Mouse (Mus musculus): ENCODE results near the gene Kif5c. TPM values are rescaled to one million over a fixed set of nuclear protein-coding genes. Genes with fewer than 3 reads are reported as not detected.

Kif5c gene
- polyA plus RNA-seq, 1 experiment from 2014 or later = 135 TPM

DNA sequence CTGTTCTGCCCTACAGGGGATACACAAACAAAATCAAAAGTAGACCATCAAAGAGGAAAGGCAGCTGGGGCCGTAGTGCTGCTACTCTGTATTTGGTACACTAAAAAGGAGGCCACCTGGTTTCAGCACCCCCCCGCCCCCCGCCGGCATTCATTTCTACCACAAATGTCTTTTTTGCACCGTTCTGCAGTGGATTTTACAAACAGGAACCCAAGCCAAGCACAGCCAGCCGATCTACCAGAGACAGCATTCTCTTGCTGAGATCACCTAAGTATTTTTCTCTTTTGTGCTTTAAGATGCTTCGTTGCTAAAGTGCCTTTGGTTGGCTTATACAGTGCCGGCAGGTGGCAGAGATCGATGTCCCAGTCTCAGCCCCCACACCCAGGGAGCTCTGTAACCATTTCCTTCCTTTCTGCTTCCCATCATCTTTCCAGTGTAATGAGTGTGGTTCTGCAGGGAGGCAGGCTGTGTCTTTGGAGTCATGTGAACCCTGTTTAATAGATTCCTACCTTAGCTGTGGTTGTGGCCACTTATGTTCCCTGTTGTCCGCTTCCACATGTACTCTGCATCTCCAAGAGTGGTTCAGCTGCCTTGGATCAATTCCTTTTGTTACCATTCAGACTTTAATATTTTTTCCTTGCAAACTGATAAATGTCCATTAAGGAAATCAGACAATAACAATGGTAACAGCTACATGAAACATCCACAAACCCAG is 110.0 kb downstream of the Kif5c start:
- Histone ChIP-seq H3K27me3 (no peaks in the 10 kb centered on the region), H3K36me3 (replicated peaks) (peaks cover 68% of the 10 kb centered on the region), H3K4me2 (no peak overlapping the region), H3K9me3 (no peaks in the 10 kb centered on the region), H3K4me3 (replicated peaks) (no peak overlapping the region), H3K4me1 (peaks cover 18% of the 10 kb centered on the region), H3K9ac (no peak overlapping the region), H3K27ac (0 out of 2 replicates have a peak overlapping the region, but pooled peaks have one; percentile 13)
- ATAC-seq (ENCODE audit: low FRiP score) = no peak
- 92% methylated on average over 10 of the region's 10 CpGs for WGBS

- 76% methylated on average over 2 of the region's 2 CpGs for WGBS
- Histone ChIP-seq H3K27ac (no peak overlapping the region), H3K4me2 (no peak overlapping the region), H3K4me3 (replicated peaks) (no peak overlapping the region), H3K27me3 (no peaks in the 10 kb centered on the region), H3K9me3 (no peaks in the 10 kb centered on the region), H3K4me1 (peaks cover 18% of the 10 kb centered on the region), H3K36me3 (replicated peaks) (peaks cover 63% of the 10 kb centered on the region), H3K9ac (no peak overlapping the region)
- ATAC-seq (ENCODE audit: low FRiP score) = no peak
Observed at GRCm38 (mm10) chr2:49729611-49729969, 110.5 kb downstream of the Kif5c start.

DNA sequence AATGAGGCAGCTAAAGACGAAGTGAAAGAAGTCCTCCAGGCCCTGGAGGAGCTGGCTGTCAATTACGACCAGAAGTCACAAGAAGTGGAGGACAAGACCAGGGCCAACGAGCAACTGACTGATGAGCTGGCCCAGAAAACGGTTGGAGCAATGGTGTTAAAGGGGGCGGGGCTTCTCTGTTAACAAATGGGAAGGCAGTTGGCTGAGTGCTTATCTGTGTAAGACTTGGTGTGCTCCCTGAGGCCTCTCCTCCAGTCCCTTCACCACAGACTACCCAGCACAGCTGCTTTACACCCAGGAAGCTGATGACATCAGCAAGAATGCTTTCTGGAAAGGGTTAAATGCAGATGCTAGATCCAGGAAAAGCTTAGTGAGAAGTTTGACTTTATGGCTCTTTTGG is 111.1 kb downstream of the Kif5c start:
- Histone ChIP-seq H3K27ac (no peak overlapping the region), H3K4me3 (replicated peaks) (no peak overlapping the region), H3K27me3 (no peaks in the 10 kb centered on the region), H3K4me1 (peaks cover 18% of the 10 kb centered on the region), H3K9ac (no peak overlapping the region), H3K4me2 (no peak overlapping the region), H3K36me3 (replicated peaks) (peaks cover 62% of the 10 kb centered on the region), H3K9me3 (no peaks in the 10 kb centered on the region)
- 59% methylated on average over 5 of the region's 5 CpGs for WGBS
- no peak for ATAC-seq (ENCODE audit: low FRiP score)

- H3K4me2 ChIP-seq = no peak overlapping the region
- H3K9me3 ChIP-seq = no peaks in the 10 kb centered on the region
- H3K27me3 ChIP-seq = no peaks in the 10 kb centered on the region
- no peak for ATAC-seq (ENCODE audit: low FRiP score)
- WGBS = 54% methylated on average over 11 of the region's 11 CpGs
- H3K9ac ChIP-seq = no peak overlapping the region
- H3K27ac ChIP-seq = peak overlapping the region; percentile 61; the same call in 1 of the 2 replicates
- H3K4me1 ChIP-seq = peaks cover 12% of the 10 kb centered on the region; the same call in 1 of the 2 replicates
- peaks cover 75% of the 10 kb centered on the region for H3K36me3 ChIP-seq (replicated peaks)
- no peak overlapping the region for H3K4me3 ChIP-seq (replicated peaks)
Observed at GRCm38 (mm10) chr2:49732745-49733655, 113.9 kb downstream of the Kif5c start.

DNA sequence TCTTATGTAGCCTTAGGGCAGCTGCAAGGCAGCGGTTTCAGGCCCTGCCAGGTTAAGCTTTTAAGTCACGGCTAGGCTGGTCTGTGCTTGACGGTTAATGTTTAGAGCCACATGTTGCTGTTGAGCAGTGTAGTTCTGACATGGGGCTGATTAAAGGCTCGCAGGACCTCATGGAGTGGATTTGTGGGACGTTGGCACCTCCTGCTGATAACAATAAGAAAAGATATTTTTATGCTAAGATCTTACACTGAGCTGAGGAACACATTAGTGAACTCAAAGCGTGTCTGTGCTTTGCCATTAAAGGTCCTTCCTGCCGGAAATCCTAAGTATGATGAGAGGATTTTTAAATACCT is 114.5 kb downstream of the Kif5c start:
- Histone ChIP-seq H3K9me3 (no peaks in the 10 kb centered on the region), H3K27ac (0 out of 2 replicates have a peak overlapping the region, but pooled peaks have one; percentile 61), H3K36me3 (replicated peaks) (peaks cover 76% of the 10 kb centered on the region), H3K9ac (no peak overlapping the region), H3K27me3 (no peaks in the 10 kb centered on the region), H3K4me1 (peaks cover 12% of the 10 kb centered on the region; the same call in 1 of the 2 replicates), H3K4me3 (replicated peaks) (no peak overlapping the region), H3K4me2 (no peak overlapping the region)
- no peak for ATAC-seq (ENCODE audit: low FRiP score)
- WGBS = 59% methylated on average over 7 of the region's 7 CpGs

- H3K4me2 ChIP-seq = no peak overlapping the region
- no peaks in the 10 kb centered on the region for H3K27me3 ChIP-seq
- 56% methylated on average over 7 of the region's 7 CpGs for WGBS
- no peak overlapping the region for H3K4me3 ChIP-seq (replicated peaks)
- H3K9ac ChIP-seq = no peak overlapping the region
- H3K36me3 ChIP-seq (replicated peaks) = peaks cover 78% of the 10 kb centered on the region
- no peaks in the 10 kb centered on the region for H3K9me3 ChIP-seq
- H3K27ac ChIP-seq = no peak overlapping the region
- peaks cover 12% of the 10 kb centered on the region; the same call in 1 of the 2 replicates for H3K4me1 ChIP-seq
- ATAC-seq (ENCODE audit: low FRiP score) = peak; percentile 68
Observed at GRCm38 (mm10) chr2:49734013-49734780, 115.1 kb downstream of the Kif5c start.

- Histone ChIP-seq H3K4me3 (replicated peaks) (no peak overlapping the region), H3K36me3 (replicated peaks) (peaks cover 74% of the 10 kb centered on the region), H3K27ac (no peak overlapping the region), H3K4me2 (no peak overlapping the region), H3K9ac (no peak overlapping the region), H3K9me3 (no peaks in the 10 kb centered on the region), H3K27me3 (no peaks in the 10 kb centered on the region), H3K4me1 (peaks cover 12% of the 10 kb centered on the region; the same call in 1 of the 2 replicates)
- ATAC-seq (ENCODE audit: low FRiP score) = no peak
- 90% methylated on average over 13 of the region's 13 CpGs for WGBS
Observed at GRCm38 (mm10) chr2:49735386-49735785, 116.3 kb downstream of the Kif5c start.

DNA sequence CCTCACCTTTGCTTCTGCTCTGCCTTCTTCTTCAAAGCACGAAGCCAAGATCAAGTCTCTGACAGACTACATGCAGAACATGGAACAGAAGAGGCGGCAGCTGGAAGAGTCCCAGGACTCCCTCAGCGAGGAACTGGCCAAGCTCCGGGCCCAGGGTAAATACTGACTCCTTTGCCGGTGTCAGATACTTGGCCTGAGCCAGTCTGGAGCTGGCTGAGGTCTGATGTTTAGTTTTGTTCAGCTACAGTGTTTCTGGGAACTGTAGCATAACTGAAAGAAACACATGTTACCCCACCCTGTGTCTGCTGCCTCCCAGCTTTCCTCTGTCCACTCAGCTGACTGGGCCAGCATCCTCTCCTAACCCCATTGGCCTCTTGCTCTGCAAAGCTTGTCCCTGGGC is 119.9 kb downstream of the Kif5c start:
- Histone ChIP-seq H3K27ac (no peak overlapping the region), H3K4me3 (replicated peaks) (no peak overlapping the region), H3K4me2 (no peak overlapping the region), H3K27me3 (no peaks in the 10 kb centered on the region), H3K9ac (no peak overlapping the region), H3K4me1 (peaks cover 19% of the 10 kb centered on the region), H3K9me3 (no peaks in the 10 kb centered on the region), H3K36me3 (replicated peaks) (peaks cover 76% of the 10 kb centered on the region)
- WGBS = 96% methylated on average over 5 of the region's 5 CpGs
- ATAC-seq (ENCODE audit: low FRiP score) = no peak

DNA sequence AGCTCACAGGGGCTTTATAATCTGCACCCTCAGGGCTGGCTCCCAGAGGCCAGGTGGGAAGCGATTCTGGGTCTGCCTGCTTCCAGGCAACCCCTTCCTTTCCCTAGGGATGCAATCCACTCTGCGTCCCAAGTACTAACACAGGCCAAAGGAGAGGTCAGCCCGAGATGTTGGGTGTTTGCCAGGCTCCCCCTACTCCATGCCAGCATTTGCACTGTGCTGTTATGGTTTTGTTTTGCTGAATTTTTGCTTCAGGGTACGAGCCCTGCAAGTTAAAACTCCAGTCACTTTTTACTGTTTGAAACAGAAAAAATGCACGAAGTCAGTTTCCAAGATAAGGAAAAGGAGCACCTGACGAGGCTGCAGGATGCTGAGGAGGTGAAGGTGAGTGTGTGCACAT is 121.9 kb downstream of the Kif5c start:
- no peak for ATAC-seq (ENCODE audit: low FRiP score)
- H3K36me3 ChIP-seq (replicated peaks) = peaks cover 82% of the 10 kb centered on the region
- H3K9me3 ChIP-seq = no peaks in the 10 kb centered on the region
- H3K4me3 ChIP-seq (replicated peaks) = no peak overlapping the region
- H3K4me1 ChIP-seq = peaks cover 19% of the 10 kb centered on the region
- H3K27me3 ChIP-seq = no peaks in the 10 kb centered on the region
- no peak overlapping the region for H3K4me2 ChIP-seq
- H3K27ac ChIP-seq = peak overlapping the region; percentile 0; the same call in 1 of the 2 replicates
- no peak overlapping the region for H3K9ac ChIP-seq
- WGBS = 74% methylated on average over 6 of the region's 6 CpGs

DNA sequence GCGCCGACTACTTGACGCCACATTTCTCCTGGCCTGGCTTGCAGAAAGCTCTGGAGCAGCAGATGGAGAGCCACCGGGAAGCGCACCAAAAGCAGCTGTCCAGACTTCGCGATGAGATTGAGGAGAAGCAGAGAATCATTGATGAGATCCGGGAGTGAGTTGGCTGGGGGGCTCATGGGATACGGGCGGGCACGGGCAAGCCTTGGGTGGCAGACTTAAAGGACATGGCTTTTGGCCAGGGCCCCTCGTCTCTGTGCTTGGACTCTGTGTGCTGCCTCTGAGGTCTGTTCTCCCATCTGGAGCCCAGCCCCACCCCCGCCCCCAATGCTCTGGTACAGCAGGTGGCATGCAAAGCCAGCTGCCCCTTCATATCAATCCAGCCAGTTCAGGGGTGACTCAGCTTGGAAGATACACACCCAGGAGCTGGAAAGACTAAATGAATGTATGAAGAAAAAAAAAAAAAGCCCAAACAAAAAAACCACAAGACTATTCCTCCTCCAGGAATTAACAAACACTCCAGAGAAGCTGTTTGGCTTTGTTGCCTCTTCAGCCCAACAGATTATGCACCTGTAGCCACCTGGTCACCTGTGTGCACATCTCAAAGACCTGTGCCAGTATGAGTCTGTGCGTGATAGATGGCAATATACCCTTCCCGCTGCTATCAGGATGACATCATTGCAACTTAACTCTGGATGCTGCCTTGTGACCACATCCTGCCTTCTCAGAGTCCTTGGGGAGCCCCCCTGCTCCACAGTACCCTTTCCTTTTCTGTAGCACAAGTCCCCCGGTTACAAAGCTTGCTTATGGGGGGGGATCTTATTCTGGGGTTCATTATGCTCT is 123.0 kb downstream of the Kif5c start:
- H3K4me3 ChIP-seq (replicated peaks) = no peak overlapping the region
- WGBS = 83% methylated on average over 16 of the region's 16 CpGs
- no peak overlapping the region for H3K9ac ChIP-seq
- H3K4me1 ChIP-seq = peaks cover 19% of the 10 kb centered on the region
- 0 out of 2 replicates have a peak, but pooled peaks have one; percentile 30 for ATAC-seq (ENCODE audit: low FRiP score)
- no peaks in the 10 kb centered on the region for H3K9me3 ChIP-seq
- 0 out of 2 replicates have a peak overlapping the region, but pooled peaks have one; percentile 48 for H3K27ac ChIP-seq
- no peak overlapping the region for H3K4me2 ChIP-seq
- peaks cover 85% of the 10 kb centered on the region for H3K36me3 ChIP-seq (replicated peaks)
- no peaks in the 10 kb centered on the region for H3K27me3 ChIP-seq

DNA sequence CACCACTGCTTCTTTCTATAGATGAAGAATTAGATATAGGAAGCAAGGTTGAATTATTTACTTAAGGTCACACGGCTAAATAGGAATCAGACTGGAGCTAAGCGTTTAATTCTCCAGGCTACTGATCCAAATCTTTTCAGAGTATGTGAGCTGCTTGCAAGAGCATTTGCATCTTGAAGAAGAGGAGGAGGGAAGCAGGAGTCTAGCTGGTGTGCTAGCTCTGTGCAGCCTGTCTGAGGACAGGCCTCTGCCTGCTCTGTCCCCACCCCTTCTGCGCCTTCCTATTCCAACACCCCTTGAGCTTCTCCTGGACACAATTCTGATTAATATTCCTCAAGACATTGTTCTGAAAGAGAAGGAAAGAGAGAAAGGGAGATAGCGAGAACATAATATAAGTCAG is 123.8 kb downstream of the Kif5c start:
- H3K4me3 ChIP-seq (replicated peaks) = no peak overlapping the region
- peaks cover 19% of the 10 kb centered on the region for H3K4me1 ChIP-seq
- no peak overlapping the region for H3K9ac ChIP-seq
- H3K27me3 ChIP-seq = no peaks in the 10 kb centered on the region
- WGBS = 81% methylated on average over 4 of the region's 4 CpGs
- no peaks in the 10 kb centered on the region for H3K9me3 ChIP-seq
- H3K4me2 ChIP-seq = no peak overlapping the region
- peaks cover 88% of the 10 kb centered on the region for H3K36me3 ChIP-seq (replicated peaks)
- H3K27ac ChIP-seq = peak overlapping the region; percentile 56; the same call in 1 of the 2 replicates
- ATAC-seq (ENCODE audit: low FRiP score) = no peak

Measured in forebrain, embryonic 12.5 days (tissue).